Mouse (Mus musculus) lung, postnatal 36 days (tissue): ENCODE results near the gene Vegfd.

Source experiments
- DNase-seq: peaks from one replicate; pipeline ENCODE4 v3.0.0; 2022; ENCODE audit warnings: mixed read lengths

The Vegfd gene

DNA sequence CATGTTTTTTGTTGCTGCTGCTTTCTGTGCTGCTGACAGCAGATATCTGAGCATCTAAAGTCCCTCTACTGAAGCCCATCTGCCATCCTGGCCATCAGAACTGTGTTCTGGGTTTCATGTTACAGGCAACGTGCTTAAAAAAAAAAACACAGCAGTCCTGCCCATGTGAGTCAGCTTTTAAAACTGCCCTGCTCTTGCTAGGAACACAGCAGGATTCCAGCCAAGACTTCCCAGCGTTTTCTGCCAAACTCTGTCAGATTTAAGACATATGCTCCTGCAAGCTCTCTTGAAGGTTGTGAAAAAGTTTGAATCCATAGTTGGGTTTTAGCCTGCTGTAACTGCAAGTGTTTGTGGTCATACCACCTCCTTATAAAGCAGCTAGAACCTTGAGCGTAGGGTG, at the start of gene Vegfd:
Gene Vegfd, plus strand, starts transcription at position 298 of the 400 bp plus-strand sequence.
- peak; percentile 59 for DNase-seq

DNA sequence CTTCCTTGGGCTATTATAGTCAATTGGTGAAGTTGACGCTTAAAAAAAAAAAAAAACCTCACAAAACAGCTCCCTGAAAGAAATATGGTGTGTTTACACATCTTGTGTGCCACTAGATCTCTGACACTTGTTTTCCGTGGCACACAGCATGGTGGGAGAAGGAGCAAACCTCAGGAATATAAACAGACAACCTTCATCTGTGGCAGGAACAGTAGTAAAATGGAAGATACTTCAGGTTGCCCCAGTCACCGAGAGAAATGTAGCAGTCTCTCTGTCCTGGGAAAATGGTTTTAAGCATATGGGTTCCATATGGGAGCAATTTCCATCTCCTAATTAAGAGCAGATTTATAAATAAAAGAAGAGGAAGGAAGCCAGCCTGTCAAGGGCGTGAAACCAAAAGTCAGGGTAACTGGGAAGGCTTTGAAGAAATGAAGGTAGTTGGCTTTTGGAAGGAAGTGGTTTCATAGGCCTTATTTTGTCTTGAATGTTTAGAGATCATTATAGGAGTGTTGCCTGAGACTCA, 49.7 kb upstream of the Vegfd start:
- DNase-seq: no peak

DNA sequence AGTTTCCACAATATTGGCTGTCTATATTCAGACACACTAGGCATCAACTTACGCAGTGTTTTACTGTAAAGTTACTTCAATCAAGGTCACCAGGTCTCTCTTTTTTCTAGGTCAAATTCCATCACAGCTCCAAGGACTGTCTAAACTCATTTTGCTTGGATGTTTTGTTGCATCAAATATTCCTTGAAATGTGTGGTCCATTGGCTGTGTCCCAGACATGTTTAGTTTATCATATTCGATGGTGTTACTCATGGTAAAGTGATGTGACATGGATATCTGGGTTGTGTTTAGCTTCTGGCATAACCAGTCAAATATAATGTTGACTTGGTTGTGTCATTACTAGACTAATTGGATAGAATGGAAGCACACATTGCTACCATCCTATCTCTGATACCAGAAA, 42.8 kb upstream of the Vegfd start:
- no peak for DNase-seq

DNA sequence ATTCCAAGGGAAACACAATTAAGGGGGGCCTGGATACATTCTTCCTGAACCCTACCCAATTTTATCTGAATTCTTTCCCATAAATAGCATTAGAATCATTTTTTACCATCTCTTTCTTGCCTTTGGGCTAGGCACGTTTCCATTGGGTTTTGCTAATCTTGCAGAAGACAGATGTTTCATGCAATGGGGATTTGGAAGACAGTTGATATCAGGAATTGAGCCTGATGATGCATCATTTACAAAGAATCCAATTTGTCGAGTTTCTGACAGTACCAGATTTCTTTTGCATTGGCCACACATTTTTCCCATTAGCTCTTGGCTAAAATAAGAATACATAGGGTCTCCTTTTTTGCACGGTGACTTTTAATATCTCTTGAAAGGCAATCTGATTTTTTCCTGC, 42.4 kb upstream of the Vegfd start:
- no peak for DNase-seq

DNA sequence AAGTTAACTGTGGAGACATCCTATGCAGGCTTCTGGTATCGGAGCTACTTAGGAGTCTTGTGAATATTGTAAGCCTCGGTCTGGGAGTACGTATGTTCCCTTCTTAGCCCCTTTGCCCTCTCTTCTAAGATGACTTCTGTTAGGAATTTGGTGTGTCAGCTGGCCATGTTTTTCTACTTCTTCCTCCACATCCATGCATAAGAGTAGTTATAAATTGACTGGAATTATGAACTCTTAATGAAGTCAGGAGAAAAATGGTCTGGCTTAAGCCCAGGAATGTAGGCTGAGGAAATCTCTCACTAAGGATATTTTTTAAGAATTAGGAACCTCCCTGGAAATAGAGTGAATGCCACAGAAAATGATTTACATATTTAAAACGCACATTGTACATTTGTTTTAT, 34.6 kb upstream of the Vegfd start:
- DNase-seq: no peak

DNA sequence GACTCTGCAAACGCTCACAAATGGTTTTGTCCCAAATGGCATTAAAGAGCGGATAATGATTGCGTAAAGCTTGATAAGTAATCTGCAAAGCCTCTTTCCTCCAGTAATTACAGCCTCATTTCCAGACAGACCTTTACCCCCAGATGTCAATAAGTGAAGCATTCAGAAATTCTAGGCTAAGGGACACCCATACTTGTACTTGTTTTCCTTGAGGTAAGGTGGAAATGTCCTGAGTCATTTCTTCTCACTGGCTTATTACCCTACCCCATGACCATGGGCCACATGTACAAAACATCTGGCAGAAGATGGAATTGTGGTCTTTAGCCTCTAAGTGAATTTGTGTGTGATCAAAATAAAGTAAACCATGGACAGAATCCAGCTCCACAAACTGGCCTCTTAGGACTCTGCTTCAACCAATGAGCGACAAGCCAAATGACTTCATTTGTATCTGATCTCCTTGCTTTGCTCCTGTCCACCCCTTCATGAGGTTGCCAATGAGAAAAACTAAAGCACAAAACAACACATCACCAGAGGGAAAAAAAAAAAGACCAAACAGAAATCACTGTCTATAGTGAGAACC, 27.7 kb upstream of the Vegfd start:
- no peak for DNase-seq

DNA sequence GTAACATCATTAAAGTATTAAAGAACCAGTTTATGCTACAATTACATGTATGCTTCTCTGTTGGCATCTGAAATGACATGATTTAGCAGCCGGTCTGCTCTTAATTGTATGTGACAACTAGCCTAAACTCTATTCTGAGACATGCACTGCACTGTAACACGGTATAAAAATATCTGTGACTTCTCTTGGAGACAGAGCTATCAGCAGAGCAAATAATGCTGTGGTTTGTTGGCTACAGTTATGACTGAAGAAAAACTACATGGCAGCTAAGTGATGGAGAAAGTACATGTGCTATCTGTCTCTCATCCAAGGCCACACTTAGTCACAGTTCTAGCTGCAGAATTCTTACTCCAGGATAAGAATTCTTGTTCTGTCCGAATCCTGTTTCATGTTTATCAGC, 24.2 kb upstream of the Vegfd start:
- no peak for DNase-seq

DNA sequence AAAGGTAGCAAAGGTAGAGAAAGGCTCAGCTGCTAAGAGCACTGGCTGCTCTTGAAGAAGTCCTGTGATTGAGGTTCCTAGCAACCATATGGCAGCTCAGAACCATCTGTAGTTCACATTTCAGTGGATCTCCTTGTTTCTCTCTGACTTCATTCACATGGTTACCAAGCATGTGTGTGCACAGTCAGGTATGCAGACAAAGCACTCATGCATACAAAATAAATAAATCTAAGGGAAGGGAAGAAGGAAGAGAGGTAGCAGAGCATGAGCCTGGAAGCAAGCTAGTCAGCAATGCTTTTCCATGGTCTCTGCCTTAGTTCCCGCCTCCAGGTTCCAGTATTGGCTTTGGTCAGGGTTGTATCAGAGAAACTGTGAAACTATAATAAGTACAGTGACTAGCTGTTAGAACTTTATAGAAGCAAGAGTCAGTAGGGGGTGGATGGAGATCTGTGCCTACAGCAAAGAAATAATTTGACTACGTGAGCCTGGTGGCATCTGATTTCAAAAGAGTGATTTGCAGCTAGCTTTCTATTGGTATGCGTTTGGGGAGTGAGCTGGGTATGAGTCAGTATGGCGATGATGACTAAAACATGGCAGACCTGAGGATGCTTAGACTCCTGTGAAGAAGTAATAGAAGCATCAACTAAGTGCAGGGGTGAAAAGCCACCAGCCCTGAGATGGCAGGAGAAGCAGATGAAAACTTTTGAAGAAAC, 7.9 kb upstream of the Vegfd start:
- no peak for DNase-seq

DNA sequence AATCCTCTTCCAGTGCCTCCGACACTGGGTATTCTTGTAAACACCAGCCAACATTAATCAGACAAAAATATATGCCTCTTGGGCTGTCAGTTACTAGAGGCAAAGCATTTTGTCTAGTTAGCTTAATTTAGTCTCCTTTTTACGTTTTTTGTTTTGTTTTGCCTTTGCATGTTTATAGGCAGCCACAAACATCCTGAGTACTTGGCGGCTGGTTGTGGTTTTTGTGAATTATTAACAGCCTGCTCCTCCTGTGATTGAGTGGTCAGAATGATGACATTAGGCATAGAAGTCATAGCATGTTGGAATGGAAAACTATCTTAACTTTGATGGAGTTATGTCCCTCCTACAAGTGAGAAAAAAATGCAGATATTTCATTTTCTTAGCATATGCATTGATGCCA, 2.6 kb upstream of the Vegfd start:
- no peak for DNase-seq

DNA sequence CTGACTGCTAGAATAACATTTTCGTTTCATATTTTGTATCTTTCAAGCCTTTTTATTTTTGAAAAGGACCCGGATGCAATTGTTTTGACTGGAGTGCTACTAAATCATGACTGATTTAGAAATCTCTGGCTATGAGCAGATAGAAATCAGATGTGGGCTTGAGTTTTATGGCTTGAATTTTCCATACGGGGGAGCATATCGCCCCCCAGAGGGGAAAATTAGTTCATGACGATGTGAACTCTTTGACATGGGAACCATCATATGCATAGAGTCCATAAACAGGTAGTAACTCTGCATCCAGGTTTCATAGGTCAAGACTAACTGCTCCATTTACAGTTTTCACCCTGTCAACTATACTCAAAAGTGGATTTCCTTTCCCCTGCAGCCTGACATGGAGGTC, 1.4 kb downstream of the Vegfd start:
- DNase-seq: no peak

DNA sequence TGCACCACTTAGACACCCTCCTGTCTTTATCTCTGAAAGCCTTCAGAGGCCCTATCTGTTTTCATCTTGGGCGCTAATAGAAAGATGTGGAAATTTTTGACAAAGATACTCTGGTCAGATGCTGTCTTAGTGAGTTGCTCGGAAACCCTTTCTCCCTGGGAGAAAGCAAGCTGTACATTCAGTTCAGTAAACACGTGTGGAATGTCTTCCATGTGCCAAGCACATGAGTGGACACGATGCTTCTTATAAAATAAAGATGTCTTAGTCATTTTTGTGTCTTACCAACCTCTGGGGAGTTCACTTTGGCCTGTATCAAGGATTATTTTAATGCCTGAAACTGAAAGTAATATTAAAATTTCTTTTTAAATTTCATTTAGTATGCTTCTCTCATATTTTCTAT, 6.5 kb downstream of the Vegfd start:
- no peak for DNase-seq

DNA sequence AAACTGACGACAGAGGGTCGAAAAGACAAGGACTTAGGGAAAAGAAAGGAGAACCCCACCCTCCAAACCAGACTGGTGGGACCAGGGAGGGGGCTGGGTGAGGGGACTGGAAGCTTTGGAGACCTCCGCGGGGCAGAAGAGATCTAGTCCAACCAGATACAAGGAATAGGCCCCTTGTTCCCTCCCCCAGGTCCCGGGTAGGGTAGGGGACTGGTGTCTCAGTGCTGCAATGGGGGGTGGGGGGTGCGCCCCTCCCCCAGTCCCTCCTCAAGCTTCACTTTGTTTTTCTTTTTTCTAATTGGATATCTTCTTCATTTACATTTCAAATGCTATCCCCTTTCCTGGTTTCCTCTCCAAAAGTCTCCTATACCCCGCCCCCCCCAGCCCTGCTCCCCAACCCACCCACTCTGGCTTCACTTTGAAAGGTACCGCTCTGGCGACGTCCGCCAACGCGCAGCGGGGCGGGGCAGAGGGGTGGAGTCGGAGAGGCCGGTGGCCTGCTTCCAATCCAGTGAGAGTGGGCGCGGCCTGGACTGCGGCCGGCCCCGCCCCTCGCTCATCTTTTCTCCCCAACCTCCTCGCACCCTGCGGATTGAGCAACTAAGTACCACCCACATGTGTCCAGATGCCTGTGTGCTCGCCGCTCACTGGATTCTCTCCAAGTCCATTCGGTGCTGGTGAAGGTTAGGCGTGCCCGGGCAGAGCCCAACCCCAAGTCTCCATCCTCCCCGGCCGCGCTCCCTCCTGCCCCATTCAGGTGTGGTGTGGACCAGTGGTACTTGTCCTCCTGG, 8.6 kb downstream of the Vegfd start:
- DNase-seq: peak; percentile 84

DNA sequence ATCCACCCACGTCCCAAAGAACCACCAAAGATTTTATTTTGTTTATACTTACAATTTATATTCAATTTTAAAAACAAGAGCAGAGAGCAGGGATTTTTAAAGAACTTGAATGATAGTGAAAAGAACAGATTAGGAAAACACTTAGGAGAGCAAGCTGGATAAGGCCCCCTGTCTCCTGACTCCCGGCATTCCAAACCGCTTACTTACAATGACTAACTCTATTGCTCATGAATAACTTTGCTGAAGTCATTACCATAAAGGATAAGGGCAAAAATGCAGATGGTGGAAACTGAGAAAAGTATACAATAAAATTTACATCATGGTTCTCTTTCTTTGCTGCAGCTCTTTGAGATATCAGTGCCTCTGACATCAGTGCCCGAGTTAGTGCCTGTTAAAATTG, 20.9 kb downstream of the Vegfd start:
- no peak for DNase-seq

DNA sequence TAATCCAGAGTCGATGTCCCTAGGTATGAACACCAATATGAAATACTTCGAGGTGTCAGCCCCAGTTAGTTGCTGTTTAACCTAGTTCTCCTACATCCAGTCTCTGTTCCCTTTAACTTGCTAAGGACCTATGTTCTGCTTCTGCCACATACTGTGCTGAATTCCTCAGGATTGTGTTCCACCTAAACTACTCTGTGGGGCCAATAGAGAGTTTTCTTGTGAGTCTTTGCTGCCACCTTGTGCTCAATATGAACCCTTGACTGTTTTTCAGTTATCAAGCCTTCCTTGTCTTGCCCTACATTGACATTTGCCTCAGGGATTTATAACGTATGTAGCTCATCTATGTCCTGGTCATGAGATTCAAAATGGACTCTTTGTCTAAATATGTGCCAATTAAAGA, 25.3 kb downstream of the Vegfd start:
- DNase-seq: peak; percentile 20

DNA sequence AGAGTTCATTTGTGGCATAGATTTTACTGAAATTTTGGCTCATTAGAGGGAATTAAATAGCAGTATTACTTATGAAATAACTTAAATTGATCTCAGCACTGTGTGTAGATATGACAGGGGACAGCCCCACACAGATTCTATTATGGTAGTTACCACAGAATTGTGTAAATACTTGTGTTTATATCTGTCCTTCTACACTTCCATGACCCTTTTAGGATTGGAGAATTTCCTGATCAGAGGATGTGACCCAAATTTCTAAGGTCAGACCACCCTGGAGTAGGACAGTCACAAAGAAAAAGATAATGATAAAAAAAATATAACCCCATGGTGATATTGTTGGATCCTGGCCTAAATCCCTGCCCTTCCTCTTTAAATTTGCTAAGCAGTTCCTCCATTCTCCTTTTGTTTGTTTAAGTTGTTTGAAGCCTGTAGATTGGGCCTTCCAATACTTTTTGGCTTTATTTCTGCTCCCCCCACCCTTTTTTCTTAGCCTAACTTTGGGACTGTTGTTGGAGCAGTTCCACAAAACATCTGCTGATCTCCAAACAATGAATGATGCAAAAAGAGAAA, 32.0 kb downstream of the Vegfd start:
- no peak for DNase-seq

DNA sequence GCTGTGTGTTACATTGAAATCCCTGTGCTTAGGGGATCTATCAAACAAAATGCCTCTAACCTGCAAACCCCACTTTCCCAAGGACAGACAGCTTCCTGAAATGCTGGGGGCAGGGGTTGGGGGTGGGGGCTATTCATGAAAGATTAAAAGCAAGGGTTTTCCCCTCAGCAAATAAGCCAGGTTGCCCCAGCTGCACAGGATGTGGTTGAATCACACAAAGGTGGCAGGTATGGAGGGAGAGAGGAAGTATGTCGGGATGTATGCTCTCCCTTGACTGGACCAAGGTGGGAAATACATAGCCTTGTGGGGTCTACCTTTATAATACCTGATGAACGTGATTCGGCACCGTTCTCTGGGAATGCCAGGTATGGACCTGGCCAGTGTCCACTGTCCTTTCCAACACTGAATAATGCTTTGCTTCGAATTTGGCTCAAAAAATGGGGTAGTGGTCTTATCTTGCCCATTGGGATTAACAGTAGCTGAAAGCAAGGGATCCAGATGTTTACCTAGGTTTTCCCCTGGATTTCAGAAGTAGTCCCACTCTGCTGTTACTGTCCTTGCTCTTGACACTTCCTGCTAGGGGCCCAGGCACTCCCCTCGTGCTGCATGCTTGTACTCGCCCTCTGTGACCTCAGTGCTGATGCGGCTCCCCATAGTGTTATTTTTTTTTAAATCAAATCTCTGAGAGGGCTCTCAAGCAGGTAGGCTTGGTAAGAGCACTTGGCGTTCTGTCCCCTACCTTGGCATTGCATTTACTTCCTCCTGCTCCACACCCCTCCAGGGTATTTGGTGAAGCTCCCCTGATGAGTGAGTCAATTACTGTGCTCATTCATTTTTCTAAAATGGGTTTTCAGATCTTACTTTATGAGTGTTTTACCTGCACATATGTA, 33.2 kb downstream of the Vegfd start:
- DNase-seq: no peak

DNA sequence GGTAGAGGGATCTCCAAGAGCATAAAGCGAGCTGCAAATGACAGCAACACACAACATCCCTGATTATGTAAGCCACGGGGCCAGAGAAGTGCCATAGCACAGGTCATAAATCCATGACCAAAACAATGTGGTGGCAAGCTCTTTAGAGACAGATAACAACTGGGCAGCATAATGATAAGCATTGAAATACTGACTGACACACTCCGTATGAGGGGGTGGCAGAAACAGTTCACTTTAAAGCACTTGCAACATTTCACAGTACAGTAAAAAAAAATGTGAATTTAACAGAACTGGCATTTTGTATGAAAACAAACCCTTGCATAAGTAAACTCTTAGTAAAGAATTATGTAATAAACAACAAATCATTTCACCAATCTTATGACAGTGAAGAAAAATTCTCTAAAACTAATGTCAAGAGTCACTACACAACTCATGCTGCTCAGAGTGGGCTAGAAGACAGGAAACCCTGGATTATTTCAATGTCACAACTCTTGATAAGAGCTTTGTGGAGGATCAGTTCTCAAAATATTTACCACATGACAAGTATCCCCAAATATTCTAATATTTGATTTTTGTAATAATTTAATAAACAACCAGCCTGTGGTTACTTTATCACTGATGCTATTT, 35.2 kb downstream of the Vegfd start:
- no peak for DNase-seq

DNA sequence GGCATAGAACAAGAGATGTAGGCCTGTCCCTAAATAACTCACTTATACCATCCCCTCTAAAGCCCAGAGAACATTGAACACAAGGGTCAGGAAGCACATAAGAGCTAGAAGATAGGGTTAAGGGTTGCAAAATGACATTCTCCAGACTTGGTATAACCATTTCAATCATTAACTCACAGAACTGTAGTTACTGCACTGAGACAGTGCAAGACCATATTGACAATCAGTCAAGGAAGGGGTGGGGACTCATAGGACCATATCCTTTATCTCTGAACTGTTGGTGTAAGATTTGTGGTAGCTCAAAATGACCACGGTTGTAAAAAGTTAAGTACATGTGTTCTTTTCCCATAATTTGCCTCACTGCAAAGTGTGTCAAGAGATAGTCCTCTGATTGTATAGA, 37.4 kb downstream of the Vegfd start:
- DNase-seq: no peak

DNA sequence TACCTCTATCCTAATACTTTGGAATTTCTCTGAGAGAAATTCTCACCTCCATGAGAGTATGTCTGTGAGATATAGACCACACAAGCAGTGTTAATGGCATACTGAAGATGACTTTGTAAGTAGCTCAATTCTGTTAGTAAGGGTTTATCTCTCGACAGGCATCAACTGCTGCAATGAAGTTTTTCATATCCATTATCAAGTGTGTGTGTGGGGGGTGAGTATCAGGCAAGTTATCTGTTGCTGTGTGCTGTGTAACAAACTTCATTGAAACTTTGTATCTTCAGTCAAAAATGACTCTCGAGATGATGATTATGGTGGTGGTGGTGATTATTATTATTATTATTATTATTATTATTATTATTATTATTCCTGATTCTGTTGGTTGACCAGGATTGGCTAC, 43.6 kb downstream of the Vegfd start:
- no peak for DNase-seq

DNA sequence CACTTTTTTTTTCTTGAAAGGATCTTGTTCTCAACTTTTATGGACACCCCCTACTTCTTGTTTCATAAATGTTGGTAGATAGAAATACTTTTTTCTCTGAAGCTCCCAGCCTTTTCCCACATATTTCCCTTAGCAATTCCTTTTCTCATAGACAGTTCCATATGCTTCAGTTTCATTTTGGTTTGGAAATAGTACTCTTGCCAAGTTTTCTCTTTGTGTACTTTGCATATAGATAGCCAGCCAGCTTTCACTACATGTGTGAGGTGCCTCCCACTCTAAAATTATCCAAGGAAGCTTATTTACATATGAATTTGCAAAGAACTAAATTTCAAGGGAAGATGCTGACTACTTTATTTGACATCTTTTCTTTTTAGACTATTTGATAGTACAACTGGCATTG, 44.8 kb downstream of the Vegfd start:
- DNase-seq: no peak

DNA sequence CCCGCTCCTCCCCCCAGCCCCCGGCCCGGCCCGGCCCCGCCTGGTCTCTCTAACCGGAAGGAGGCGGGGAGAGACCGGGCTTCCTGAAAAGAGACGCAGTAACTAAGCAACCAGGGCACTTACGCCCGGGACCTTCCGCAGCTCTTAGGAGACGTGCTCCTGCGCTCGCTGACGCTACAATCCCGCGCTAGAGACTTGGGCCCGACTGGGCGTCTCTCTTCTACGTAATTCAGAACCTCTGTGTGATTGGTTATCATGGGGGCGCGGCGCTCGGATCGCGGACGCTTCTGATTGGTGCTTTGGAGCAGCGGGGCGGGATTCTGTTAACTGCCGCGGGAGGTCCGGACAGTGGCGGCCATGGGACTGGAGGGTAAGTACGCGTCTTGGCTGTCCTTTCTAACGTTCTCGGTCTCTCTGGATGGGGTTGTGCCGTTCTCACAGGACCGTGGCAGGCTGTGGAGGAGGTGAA, 46.3 kb downstream of the Vegfd start, which contains the start of gene Piga:
Gene Piga, plus strand, starts transcription at position 317 of the 469 bp plus-strand sequence.
- peak; percentile 97 for DNase-seq

DNA sequence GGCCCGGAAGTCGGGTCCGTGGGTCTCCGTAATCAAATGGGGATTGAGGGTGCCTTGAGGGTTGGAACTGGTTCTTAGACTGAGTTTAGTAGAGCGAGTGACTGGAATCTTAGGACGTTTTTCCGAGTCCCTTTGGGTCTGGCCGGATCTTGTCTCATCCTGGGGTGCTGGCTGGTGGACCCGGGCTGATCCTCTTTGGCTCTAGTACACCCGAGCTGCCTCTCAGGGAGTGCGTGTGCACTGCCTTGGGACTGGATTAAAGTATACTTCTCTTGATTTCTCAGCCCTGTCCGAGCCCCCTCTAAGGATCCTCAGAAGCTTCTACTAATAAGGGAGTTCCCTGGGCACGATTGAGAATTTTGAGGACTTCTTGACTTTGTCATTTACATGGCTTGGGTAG, 46.8 kb downstream of the Vegfd start:
- DNase-seq: no peak
